Mouse (Mus musculus) spleen, embryonic (tissue): ENCODE data around the gene Gm21887.
"Not testable (repeated sequence)": the region's sequence is repeated elsewhere in the genome, so short reads cannot be mapped to it uniquely, and the experiment has no call there.

Source experiments
- CTCF ChIA-PET: fragments of 350-600 bp; sonication (Branson Sonifier 250); formaldehyde crosslinking; loops from one replicate; lab custom pipeline; 2022; lab: Charles Lee

The Gm21887 gene

DNA sequence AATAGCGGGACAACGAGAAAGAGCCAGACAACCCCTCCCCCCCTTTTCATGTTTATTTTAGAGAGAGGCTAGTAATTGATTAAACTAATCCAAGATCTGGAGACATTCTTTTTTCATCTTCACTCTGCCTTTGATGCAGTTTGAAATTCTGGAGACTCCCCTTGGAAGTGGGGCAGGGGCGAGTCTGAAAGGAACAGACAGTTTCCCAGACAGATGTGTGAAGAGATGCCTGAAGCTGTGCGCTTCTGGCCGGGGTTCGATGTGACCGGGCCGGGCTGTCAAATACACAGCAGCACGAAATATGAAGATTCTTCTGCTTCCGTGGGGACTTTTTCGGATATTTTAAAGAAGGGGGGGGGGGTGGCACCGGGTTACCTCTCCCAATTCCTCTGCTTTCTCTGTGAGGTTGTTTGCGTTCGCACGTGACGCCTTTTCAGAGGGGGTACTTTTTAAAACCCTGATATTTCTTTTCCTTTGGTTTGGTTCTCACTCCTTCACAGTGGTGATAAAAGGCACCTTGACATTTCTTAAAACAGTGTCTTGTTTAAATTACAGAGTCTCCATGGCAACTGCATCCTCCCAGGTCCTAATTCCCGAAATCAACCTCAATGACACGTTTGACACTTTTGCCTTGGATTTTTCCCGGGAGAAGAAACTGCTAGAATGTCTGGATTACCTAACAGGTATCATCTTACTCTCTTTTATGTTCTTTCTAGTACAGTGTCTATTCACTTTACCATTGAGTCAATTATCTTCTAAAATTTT lies 25.9 kb upstream of the Gm21887 start:
- CTCF ChIA-PET, result not testable (repeated sequence)

DNA sequence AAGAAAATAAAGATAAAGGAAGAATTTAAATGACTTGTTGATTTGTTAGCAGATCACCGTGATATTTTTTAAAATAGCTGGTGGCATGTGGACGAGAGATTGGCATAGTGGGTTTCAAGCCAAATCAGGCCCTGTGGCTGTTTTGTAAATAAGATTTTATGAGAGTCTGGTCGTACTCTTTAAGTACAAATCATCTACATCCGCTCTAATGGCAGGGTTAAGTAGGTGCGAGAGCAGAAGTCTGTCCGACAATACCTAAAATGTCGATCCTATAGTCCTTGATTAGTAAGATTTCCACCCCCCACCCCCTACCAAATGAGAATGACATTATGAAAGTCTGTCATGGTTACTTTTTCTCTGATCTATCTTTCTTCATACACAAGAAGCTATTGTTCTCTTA lies 25.1 kb upstream of the Gm21887 start:
- CTCF ChIA-PET, result not testable (repeated sequence)

DNA sequence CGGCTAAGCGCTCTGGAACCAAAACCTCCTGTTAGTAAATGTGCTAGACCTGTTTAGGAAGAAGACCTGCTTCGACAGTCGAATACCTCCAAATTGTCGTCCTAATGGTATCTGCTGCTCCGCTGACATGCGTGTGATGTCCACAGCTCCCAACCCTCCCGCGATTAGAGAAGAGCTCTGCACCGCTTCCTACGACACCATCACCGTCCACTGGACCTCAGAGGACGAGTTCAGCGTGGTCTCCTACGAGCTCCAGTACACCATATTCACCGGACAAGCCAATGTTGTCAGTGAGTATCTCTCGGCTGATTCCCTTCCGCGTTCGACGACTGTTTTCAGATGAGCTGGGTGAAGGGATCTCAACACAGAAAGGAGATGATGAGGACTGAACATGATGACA lies 24.6 kb upstream of the Gm21887 start:
- CTCF ChIA-PET, result not testable (repeated sequence)

DNA sequence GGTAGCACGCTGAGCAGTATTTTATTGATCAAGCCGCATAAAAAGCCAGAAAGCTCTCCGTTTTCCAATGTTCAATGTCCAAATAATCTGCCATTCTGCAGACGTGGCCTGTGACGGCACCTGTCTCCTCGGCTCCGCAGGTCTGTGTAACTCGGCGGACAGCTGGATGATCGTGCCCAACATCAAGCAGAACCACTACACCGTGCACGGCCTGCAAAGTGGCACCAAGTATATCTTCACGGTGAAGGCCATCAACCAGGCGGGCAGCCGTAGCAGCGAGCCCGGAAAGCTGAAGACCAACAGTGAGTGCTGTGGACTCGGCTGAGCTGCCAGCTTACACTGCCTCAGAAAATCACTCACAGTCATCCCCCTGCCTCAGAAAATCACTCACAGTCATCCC lies 23.7 kb upstream of the Gm21887 start:
- CTCF ChIA-PET, result not testable (repeated sequence)

DNA sequence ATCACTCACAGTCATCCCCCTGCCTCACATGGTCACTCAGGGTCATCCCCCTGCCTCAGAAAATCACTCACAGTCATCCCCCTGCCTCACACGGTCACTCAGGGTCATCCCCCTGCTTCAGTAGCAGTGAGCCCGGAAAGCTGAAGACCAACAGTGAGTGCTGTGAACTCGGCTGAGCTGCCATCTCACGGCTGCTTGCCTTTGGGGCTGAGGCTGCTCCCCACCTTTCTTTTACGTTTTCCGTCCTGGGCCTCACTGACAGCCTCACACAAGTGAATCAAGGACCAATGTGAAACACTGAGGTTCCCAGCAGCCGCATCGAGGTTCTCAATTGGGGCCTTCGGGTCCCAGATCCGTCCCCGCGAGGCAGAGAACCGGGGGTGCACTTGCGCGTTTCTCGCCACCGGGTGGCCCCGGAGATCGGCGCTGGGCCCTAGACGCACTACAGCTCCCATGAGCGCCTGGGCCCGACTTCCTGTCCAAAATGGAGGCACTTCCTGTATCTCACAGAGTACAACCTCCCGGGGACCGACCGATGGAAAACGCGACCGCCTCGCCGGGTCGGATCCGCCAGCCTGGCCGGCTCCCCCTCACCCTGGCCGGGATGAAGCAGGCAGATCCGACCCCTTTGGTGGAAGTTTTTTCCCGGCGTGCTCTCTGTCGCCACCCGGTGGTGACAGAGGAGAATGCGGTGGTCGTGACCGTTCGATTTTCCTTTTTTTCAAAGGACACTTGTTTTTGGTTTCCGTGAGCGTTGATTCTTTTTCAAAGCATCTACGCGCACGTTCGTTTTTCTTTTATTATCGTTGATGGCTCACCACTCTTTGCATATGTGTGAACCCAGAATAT lies 22.7 kb upstream of the Gm21887 start:
- CTCF ChIA-PET, result not testable (repeated sequence)

DNA sequence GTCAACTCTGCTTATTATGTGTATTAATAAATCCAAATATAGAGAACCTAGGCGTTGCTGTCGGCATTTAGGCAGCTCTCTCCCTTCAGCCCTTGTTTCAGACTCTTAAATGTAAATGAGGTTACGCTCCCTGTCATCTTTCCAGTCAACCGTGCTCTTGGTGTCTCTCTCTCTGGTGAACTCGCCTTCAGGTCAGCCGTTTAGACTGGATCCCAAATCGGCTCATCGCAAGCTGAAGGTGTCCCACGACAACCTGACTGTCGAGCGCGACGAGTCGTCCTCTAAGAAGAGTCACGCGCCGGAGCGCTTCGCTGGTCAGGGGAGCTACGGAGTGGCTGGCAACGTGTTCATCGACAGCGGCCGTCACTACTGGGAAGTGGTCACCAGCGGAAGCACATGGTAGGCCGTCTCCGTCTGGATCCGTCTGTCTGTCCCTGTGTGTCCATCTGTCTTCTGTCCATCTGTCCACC lies 22.1 kb upstream of the Gm21887 start:
- CTCF ChIA-PET, result not testable (repeated sequence)

DNA sequence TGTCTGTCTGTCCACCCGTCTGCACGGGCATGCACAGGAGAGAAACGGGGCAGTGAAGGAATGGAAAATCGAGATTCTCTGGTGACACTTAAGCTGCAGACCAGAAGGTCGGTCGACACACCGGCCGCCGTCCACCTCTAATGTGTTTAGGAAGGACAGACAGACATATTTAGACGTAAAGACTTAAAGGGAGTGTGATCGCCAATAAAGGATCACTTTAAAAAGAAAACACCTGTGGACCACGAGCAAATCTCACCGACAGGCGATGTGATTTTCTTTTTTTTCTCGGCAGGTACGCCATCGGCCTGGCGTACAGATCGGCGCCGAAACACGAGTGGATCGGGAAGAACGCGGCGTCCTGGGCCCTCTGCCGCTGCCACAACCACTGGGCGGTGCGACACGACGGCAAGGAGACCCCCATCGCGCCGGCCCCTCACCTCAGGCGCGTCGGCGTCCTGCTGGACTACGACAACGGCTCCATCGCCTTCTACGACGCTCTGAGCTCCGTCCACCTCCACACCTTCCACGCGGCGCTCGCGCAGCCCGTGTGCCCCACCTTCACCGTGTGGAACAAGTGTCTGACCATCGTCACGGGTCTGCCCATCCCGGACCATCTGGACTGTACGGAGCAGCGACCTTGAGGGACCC lies 20.8 kb upstream of the Gm21887 start:
- CTCF ChIA-PET, result not testable (repeated sequence)

DNA sequence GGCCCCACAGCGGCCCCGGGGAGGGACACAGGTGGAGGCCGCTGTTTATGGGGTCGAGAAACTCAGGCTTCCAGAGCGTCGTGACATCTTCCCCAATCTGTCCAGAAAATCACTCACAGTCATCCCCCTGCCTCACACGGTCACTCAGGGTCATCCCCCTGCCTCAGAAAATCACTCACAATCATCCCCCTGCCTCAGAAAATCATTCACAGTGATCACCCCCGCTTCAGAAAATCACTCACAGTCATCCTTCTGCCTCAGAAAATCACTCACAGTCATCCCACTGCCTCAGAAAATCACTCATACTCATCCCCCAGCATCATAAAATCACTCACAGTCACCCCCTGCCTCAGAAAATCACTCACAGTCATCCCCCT lies 20.3 kb upstream of the Gm21887 start:
- CTCF ChIA-PET, result not testable (repeated sequence)

DNA sequence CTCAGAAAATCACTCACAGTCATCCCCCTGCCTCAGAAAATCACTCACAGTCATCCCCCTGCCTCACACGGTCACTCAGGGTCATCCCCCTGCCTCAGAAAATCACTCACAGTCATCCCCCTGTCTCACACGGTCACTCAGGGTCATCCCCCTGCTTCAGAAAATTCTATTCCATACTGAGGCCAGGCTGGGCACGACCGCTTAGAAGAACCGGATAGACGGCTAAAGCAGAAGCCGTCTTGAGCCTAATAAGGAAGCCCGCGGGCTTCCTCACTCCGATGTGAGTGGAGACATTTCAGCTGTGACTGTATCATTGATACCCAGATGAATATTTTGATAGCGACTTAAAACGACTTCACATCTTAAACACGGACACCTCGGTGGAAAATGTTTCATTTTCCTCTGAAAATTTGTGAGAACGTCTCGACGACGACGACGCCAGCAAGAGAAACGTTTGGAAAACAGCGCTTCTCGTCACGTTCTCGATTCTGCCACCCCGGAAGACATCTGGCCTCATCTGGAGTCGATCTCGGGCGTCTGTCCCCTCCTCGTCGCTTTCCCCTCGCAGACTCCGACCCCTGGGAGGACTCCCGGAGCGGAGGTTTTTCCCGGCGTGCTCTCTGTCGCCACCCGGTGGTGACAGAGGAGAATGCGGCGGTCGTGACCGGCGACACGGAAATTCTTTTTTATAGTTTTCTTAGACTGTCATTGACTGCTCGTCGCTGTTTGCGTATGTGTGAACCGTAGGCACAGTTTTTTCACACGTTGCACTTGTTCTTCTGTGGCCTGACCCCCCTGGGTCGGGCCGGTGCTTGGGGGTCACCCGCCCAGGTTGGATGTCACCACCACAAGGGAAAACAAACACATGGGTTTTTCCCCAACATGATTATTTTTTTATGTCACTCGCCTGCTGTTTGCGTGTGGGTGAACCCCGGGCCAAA lies 19.5 kb upstream of the Gm21887 start:
- CTCF ChIA-PET, result not testable (repeated sequence)

DNA sequence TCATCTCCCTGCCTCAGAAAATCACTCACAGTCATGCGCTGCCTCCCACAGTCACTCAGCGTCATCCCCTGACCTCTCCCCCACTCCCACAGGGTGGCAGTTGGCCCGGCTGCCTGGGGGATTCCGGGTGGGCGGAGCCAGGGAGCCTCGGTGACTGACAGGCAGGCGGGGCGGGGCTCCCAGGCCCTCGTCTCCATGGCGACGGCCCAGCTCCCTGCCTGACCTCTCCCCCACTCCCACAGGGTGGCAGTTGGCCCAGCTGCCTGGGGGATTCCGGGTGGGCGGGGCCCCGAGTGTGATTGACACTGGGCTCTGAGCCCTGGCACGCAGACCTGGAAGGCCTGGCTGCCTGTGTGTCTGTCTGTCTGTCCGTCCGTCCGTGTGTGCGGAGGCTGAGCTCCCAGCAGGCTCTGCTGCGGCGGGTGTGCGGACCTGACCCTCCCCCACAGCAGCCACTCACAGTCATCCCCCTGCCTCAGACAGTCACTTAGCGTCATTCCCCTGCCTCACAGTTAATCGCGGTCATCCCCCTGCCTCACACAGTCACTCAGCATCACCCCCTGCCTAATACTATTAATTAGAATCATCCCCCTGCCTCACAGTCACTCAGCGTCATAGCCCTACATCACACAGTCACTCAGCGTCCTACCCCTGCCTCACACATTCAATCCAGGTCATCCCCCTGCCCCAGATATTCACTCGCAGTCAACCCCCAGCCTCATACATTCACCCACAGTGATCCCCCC lies 18.2 kb upstream of the Gm21887 start:
- CTCF ChIA-PET, result not testable (repeated sequence)

DNA sequence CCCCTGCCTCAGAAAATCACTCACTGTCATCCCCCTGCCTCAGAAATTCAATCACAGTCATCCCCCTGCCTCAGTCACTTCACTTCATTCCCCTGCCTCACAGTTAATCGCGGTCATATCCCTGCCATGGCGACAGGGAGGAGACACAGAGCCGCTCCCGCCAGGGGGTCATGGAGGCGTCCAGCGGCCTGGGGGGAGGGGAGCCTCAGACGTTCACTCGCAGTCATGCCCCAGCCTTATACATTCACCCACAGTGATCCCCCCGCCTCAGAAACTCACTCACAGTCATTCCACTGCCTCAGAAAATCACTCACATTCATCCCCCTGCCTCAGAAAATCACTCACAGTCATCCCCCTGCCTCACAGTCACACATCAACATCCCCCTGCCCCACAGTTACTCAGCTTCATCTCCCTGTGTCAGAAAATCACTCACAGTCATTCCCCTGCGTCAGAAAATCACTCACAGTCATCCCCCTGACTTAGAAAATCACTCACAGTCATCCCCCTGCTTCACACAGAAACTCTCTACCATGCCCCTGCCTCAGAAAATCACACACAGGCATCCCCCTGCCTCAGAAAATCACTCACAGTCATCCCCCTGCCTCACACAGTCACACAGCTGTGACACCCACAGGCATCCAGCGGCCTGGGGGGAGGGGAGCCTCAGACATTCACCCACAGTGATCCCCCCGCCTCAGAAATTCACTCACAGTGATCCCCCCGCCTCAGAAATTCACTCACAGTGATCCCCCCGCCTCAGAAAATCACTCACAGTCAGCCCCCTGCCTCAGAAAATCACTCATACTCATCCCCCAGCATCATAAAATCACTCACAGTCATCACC lies 17.2 kb upstream of the Gm21887 start:
- CTCF ChIA-PET, result not testable (repeated sequence)

DNA sequence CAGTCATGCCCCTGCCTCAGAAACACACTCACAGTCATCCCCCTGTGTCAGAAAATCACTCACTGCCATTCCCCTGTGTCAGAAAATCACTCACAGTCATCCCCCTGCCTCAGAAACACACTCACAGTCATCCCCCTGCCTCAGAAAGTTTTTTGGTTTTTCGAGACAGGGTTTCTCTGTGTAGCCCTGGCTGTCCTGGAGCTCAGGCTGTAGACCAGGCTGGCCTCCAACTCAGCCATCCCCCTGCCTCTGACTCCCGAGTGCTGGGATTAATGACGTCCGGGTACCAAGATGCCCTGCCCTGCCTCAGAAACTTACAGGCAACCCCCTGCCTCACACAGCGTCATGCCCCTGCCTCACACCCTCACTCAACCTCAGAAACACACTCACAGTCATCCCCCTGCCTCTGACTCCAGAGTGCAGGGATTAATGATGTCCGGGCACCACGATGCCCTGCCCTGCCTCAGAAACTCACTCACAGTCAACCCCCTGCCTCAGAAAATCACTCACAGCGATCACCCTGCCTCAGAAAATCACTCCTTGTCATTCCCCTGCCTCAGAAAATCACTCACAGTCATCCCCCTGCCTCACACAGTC lies 16.4 kb upstream of the Gm21887 start:
- CTCF ChIA-PET, result not testable (repeated sequence)

DNA sequence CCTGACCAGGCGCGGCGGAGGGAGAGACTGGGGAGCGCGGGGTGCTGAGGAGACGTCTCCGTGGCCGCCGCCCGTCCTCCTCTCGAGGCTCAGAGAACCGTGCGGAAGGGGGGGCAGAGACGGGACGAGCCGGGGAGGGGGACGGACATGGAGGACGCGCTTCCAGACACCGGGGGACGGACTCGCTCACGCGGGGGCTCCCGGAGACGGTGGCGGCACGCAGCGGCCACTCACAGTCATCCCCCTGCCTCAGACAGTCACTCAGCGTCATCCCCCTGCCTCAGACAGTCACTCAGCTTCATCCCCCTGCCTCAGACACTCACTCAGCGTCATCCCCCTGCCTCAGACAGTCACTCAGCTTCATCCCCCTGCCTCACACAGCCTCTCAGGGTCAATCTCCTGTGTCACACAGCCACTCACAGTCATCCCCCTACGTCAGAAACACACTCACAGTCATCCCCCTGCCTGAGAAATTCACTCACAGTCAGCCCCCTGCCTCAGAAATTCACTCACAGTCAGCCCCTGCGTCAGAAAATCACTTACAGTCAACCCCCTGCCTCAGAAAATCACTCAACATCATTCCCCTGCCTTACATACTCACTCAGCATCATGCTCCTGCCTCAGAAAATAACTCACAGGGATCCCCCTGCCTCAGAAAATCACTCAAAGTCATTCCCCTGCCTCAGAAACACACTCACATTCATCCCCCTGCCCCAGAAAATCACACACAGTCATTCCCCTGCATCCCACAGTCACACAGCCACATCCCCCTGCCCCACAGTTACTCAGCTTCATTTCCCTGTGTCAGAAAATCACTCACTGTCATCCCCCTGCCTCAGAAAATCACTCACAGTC lies 15.2 kb upstream of the Gm21887 start:
- CTCF ChIA-PET, result not testable (repeated sequence)

DNA sequence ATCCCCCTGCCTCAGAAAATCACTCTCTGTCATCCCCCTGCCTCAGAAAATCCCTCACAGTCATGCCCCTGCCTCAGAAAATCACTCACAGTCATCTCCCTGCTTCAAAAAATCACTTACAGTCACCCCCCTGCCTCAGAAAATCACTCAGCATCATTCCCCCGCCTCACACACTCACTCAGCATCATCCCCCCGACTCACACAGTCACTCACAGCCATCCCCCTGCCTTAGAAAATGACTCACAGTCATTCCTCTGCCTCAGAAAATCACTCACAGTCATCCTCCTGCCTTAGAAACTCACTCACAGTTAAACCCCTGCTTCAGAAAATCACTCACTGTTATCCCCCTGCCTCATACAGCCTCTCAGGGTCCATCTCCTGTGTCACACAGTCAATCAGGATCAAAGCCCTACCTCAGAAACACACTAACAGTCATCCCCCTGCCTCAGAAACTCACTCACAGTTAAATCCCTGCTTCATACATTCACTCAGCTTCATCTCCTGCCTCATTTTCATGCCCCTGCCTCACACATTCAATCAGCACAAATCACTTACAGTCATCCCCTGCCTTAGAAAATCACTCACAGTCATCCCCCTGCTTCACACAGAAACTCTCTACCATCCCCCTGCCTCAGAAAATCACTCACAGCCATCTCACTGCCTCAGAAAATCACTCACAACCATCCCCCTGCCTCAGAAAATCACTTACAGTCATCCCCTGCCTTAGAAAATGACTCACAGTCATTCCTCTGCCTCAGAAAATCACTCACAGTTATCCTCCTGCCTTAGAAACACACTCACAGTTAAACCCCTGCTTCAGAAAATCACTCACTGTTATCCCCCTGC lies 14.4 kb upstream of the Gm21887 start:
- CTCF ChIA-PET, result not testable (repeated sequence)

DNA sequence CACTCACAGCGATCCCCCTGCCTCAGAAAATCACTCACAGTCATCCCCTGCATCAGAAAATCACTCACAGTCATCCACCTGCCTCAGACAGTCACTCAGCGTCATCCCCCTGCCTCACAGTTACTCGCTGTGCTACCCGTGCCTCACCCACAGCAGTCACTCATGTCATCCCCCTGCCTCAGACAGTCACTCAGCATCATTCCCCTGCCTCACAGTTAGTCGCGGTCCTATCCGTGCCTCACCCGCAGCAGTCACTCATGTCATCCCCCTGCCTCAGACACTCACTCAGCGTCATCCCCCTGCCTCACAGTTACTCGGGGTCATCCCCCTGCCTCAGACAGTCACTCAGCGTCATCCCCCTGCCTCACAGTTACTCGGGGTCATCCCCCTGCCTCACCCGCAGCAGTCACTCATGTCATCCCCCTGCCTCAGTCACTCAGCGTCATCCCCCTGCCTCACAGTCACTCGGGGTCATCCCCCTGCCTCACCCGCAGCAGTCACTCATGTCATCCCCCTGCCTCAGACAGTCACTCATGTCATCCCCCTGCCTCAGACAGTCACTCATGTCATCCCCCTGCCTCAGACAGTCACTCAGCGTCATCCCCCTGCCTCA lies 13.4 kb upstream of the Gm21887 start:
- CTCF ChIA-PET, result not testable (repeated sequence)

DNA sequence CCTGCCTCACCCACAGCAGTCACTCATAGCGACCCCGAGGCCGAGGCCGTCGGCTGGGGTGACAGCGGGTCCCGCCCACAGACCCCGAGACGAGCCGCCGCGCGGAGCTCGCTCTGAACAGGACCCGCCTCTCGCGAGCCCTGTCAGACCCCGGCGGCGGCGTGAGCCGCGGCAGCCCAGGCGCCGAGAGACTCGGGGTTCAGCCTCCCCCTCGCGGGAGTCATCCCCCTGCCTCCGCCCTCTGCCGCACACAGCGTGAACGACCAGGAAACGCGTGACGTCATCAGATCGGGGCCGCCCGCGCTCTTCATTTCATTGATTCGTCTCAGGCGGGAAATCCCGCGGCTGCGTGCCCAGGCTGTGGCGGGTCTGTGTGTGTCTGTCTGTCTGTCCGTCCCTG lies 12.5 kb upstream of the Gm21887 start:
- CTCF ChIA-PET, result not testable (repeated sequence)

DNA sequence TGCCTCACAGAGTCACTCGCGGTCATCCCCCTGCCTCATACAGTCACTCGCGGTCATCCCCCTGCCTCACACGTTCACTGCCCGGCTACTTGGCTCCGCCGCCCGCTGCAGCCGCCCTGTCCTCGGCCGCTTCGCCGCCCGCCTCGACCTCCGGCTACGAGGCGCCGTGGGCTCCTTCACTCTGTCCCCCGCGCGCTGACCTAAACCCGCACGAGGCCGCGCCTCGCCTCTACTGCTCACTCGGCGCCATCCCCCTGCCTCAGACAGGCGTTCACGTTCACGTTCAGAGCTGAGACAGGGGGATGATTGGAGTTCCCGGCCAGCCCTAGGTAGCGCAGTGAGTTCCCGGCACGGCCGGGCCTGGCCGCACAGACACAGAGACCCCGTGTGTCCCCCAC lies 12.0 kb upstream of the Gm21887 start:
- CTCF ChIA-PET, result not testable (repeated sequence)
